Mouse (Mus musculus) ovary, adult 18-20 months (tissue): ENCODE data around the gene Iqcd.

Source experiments
- DNase-seq: peaks from one replicate; pipeline ENCODE4 v3.0.0; 2022; ENCODE audit warnings: low spot score, mixed read lengths

Iqcd gene

GRCm38 (mm10) chr5:120628624-120629023, 39.8 kb downstream of the Iqcd start:
- DNase-seq, result no peak

GRCm38 (mm10) chr5:120631128-120631527, 42.3 kb downstream of the Iqcd start:
- DNase-seq, result no peak

GRCm38 (mm10) chr5:120631892-120632291, 43.1 kb downstream of the Iqcd start:
- no peak for DNase-seq

- DNase-seq, result no peak
Observed at GRCm38 (mm10) chr5:120634131-120634530, 45.3 kb downstream of the Iqcd start, which contains the start of gene Cfap73. Gene Cfap73 (minus strand): TSS chr5:120634235.

GRCm38 (mm10) chr5:120634860-120635259, 46.0 kb downstream of the Iqcd start:
- no peak for DNase-seq

GRCm38 (mm10) chr5:120635633-120636032, 46.8 kb downstream of the Iqcd start:
- no peak for DNase-seq

- no peak for DNase-seq
Observed at GRCm38 (mm10) chr5:120640094-120640493, 51.3 kb downstream of the Iqcd start.

- DNase-seq, result peak; percentile 62
Observed at GRCm38 (mm10) chr5:120643365-120644085, 54.7 kb downstream of the Iqcd start.

GRCm38 (mm10) chr5:120644227-120644626, 55.4 kb downstream of the Iqcd start:
- DNase-seq, result peak; percentile 53

GRCm38 (mm10) chr5:120645851-120646250, 57.0 kb downstream of the Iqcd start:
- DNase-seq, result no peak

GRCm38 (mm10) chr5:120647361-120647760, 58.5 kb downstream of the Iqcd start:
- DNase-seq, result no peak

- DNase-seq, result no peak
Observed at GRCm38 (mm10) chr5:120647814-120648491, 59.1 kb downstream of the Iqcd start.

- peak; percentile 36 for DNase-seq
Observed at GRCm38 (mm10) chr5:120648569-120649373, 60.0 kb downstream of the Iqcd start, which contains the start of gene Rasal1. Gene Rasal1 (plus strand): TSS chr5:120648812.

GRCm38 (mm10) chr5:120649374-120649933, 60.6 kb downstream of the Iqcd start:
- no peak for DNase-seq

GRCm38 (mm10) chr5:120649938-120650337, 61.1 kb downstream of the Iqcd start:
- no peak for DNase-seq

- no peak for DNase-seq
Observed at GRCm38 (mm10) chr5:120651230-120651629, 62.4 kb downstream of the Iqcd start.

GRCm38 (mm10) chr5:120652915-120653701, 64.3 kb downstream of the Iqcd start:
- no peak for DNase-seq

GRCm38 (mm10) chr5:120653873-120654272, 65.1 kb downstream of the Iqcd start:
- no peak for DNase-seq

GRCm38 (mm10) chr5:120656281-120656751, 67.5 kb downstream of the Iqcd start:
- DNase-seq, result no peak
